Mouse (Mus musculus): ENCODE measurements around the gene Exoc3l4.

DNA sequence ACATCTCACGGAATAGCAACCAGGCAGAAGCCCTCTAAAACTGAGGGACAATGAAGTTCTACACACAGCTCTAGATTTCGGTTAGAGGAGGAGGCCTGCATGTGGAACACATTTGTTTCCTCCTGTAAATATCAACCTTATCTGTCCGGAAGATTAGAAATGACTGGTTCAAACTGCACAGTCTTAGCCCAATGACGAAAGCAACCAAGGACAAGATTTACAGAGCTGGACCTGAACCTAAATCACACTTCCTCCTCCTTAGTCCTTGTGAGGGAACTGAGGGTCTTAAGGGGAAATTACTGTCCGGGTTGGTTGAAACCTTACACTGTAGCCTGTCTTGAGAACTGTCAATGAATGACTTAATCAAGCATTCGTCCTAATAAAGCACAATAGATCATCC lies 40.8 kb upstream of the Exoc3l4 start:
- no peak for TF ChIP-seq CTCF (IDR thresholded peaks at IDR 0.05; ENCODE audit: control insufficient read depth, insufficient read depth, insufficient replicate concordance, low read depth, low read length)
- TF ChIP-seq POLR2A (IDR thresholded peaks at IDR 0.05; ENCODE audit: control insufficient read depth, low read depth, low read length) = no peak
